Mouse (Mus musculus): ENCODE results near the gene Peg12.

- TF ChIP-seq CTCF (IDR thresholded peaks at IDR 0.05; ENCODE audit: low read depth, low read length) (no peak), POLR2A (IDR thresholded peaks at IDR 0.05; ENCODE audit: borderline replicate concordance, low read depth, low read length) (no peak)
Measured at GRCm38 (mm10) chr7:62486139-62486538, 21.8 kb upstream of the Peg12 start.
